Mouse (Mus musculus) heart, embryonic 11.5 days (tissue): Measurements from ENCODE around the gene Elmod3. TPM values are rescaled to one million over a fixed set of nuclear protein-coding genes. Genes with fewer than 3 reads are reported as not detected.

ENCODE experiments used
- ATAC-seq: fragments of 200-750 bp; cut with Nextera tagmentation; replicated peaks from 2 replicates; pipeline ENCODE4 v1.8.0; 2017; ENCODE audit warnings: moderate library complexity; ENCODE audit not compliant: insufficient number of reproducible peaks, low FRiP score, low TSS enrichment
- H3K27ac ChIP-seq: fragments of 300-500 bp; sonication (generic); 2 replicates; pipeline ENCODE4 v1.5.1; 2014; ENCODE audit warnings: mild to moderate bottlenecking, low read depth, low read length
- H3K27me3 ChIP-seq: fragments of 300-500 bp; sonication (generic); 2 replicates; pipeline ENCODE4 v1.6.1; 2014; ENCODE audit warnings: mild to moderate bottlenecking, low read length, mixed read lengths; ENCODE audit not compliant: control insufficient read depth, insufficient read depth
- H3K36me3 ChIP-seq: fragments of 300-500 bp; sonication (generic); 2 replicates; pipeline ENCODE4 v1.6.1; 2014; ENCODE audit warnings: mild to moderate bottlenecking, low read length, moderate library complexity, mixed read lengths; ENCODE audit not compliant: control insufficient read depth, insufficient read depth
- H3K4me1 ChIP-seq: fragments of 300-500 bp; sonication (generic); 2 replicates; pipeline ENCODE4 v1.6.1; 2014; ENCODE audit warnings: low read length; ENCODE audit not compliant: control insufficient read depth, insufficient read depth
- H3K4me2 ChIP-seq: fragments of 300-500 bp; sonication (generic); 2 replicates; pipeline ENCODE4 v1.6.1; 2014; ENCODE audit warnings: mild to moderate bottlenecking, moderate library complexity
- H3K4me3 ChIP-seq: fragments of 300-500 bp; sonication (generic); 2 replicates; pipeline ENCODE4 v1.5.1; 2014; ENCODE audit warnings: low read depth, low read length
- H3K9ac ChIP-seq: fragments of 300-500 bp; sonication (generic); 2 replicates; pipeline ENCODE4 v1.6.1; 2014; ENCODE audit warnings: mild to moderate bottlenecking, low read depth, low read length, moderate library complexity
- H3K9me3 ChIP-seq: fragments of 300-500 bp; sonication (generic); replicated peaks from 2 replicates; pipeline ENCODE4 v1.6.1; 2016; ENCODE audit warnings: low read length; ENCODE audit not compliant: control insufficient read depth
- WGBS: fragments of 180-500 bp; shearing (Covaris S2); extraction: QIAGEN DNeasy Blood & Tissue Kit; methylation state at CpG from one replicate; pipeline ENCODE4 v1.1.7; 2014; ENCODE audit not compliant: insufficient replicate concordance; 5-methylcytosine and 5-hydroxymethylcytosine counted together
- polyA plus RNA-seq: library from polyadenylated mRNA; unstranded; fragments of >200 nt; fragmentation: Nextera tagmentation; extraction: Ambion mirVana; gene quantifications from 2 replicates; pipeline ENCODE4 v1.2.1, GENCODE M21; 2014

Elmod3 gene
- polyA plus RNA-seq, 1 experiment from 2014 or later: 10.5 TPM

- no peak overlapping the region for H3K4me2 ChIP-seq
- H3K27me3 ChIP-seq: no peaks in the 10 kb centered on the region
- peaks cover 9% of the 10 kb centered on the region; the same call in 1 of the 2 replicates for H3K4me1 ChIP-seq
- no peak for ATAC-seq
- no peak overlapping the region for H3K4me3 ChIP-seq
- H3K9me3 ChIP-seq: no peaks in the 10 kb centered on the region
- H3K36me3 ChIP-seq: no peaks in the 10 kb centered on the region
- H3K27ac ChIP-seq: no peak overlapping the region
- WGBS: 62% methylated on average over 1 of the region's 1 CpGs
- H3K9ac ChIP-seq: no peak overlapping the region
Observed at GRCm38 (mm10) chr6:72518842-72519241, 79.4 kb downstream of the Elmod3 start.

Other genes with a start within 250 kb of the Elmod3 start
- gene Tmem150a, start 243.0 kb downstream of the Elmod3 start, polyA plus RNA-seq: 14.8 and 15.1 TPM in 2 replicates
- gene Rnf181, start 231.5 kb downstream of the Elmod3 start, polyA plus RNA-seq: 95.4 and 107 TPM in 2 replicates
- gene Vamp5, start 217.9 kb downstream of the Elmod3 start, polyA plus RNA-seq: 55.3 and 59.2 TPM in 2 replicates
- 137 and 142 TPM in 2 replicates for gene Vamp8, start 207.7 kb downstream of the Elmod3 start, polyA plus RNA-seq
- gene Ggcx, start 184.1 kb downstream of the Elmod3 start, polyA plus RNA-seq: 23.9 and 27.1 TPM in 2 replicates
- 321 and 349 TPM in 2 replicates for gene Mat2a, start 158.9 kb downstream of the Elmod3 start, polyA plus RNA-seq
- not detected in 2 replicates for gene Sh2d6, start 76.7 kb downstream of the Elmod3 start, polyA plus RNA-seq
- 22.7 and 25.9 TPM in 2 replicates for gene Capg, start 54.0 kb downstream of the Elmod3 start, polyA plus RNA-seq
- gene Retsat, start 62 bp upstream of the Elmod3 start, polyA plus RNA-seq: 13.9 and 16.2 TPM in 2 replicates
- gene Tgoln1, start 18.6 kb upstream of the Elmod3 start, polyA plus RNA-seq: 25.3 and 31.0 TPM in 2 replicates
- gene Tcf7l1, start 190.8 kb upstream of the Elmod3 start, polyA plus RNA-seq: 15.6 and 15.7 TPM in 2 replicates